Mouse (Mus musculus) stomach, embryonic 16.5 days (tissue): Measurements from ENCODE around the gene Rab3d. TPM values are rescaled to one million over a fixed set of nuclear protein-coding genes. Genes with fewer than 3 reads are reported as not detected.

Experiments used
- ATAC-seq: fragments of 200-750 bp; cut with Nextera tagmentation; 2 replicates; pipeline ENCODE4 v1.8.0; 2017; ENCODE audit warnings: moderate number of reproducible peaks, moderate TSS enrichment; ENCODE audit not compliant: insufficient read depth, low FRiP score
- H3K27ac ChIP-seq: fragments of 300-500 bp; sonication (generic); 2 replicates; pipeline ENCODE4 v1.5.1; 2014; ENCODE audit warnings: low read length
- H3K27me3 ChIP-seq: fragments of 300-500 bp; sonication (generic); 2 replicates; pipeline ENCODE4 v1.6.1; 2014; ENCODE audit warnings: low read length, control low read depth, mixed read lengths; ENCODE audit not compliant: control insufficient read depth, insufficient read depth
- H3K36me3 ChIP-seq: fragments of 300-500 bp; sonication (generic); 2 replicates; pipeline ENCODE4 v1.6.1; 2014; ENCODE audit warnings: low read length; ENCODE audit not compliant: control insufficient read depth, insufficient read depth
- H3K4me1 ChIP-seq: fragments of 300-500 bp; sonication (generic); 2 replicates; pipeline ENCODE4 v1.6.1; 2014; ENCODE audit warnings: low read length, control low read depth, mixed read lengths; ENCODE audit not compliant: control insufficient read depth, insufficient read depth
- H3K4me2 ChIP-seq: fragments of 300-500 bp; sonication (generic); 2 replicates; pipeline ENCODE4 v1.6.1; 2014; ENCODE audit warnings: low read depth, low read length, mixed read lengths
- H3K4me3 ChIP-seq: fragments of 300-500 bp; sonication (generic); replicated peaks from 2 replicates; pipeline ENCODE4 v1.5.1; 2014; ENCODE audit warnings: mild to moderate bottlenecking, low read length
- H3K9ac ChIP-seq: fragments of 300-500 bp; sonication (generic); 2 replicates; pipeline ENCODE4 v1.6.1; 2014; ENCODE audit warnings: low read length
- H3K9me3 ChIP-seq: fragments of 300-500 bp; sonication (generic); replicated peaks from 2 replicates; pipeline ENCODE4 v1.6.1; 2016; ENCODE audit warnings: low read length, control low read depth; ENCODE audit not compliant: control insufficient read depth
- WGBS: fragments of 180-500 bp; shearing (Covaris S2); extraction: QIAGEN DNeasy Blood & Tissue Kit; methylation state at CpG from one replicate; pipeline ENCODE4 v1.1.7; 2014; 5-methylcytosine and 5-hydroxymethylcytosine counted together
- polyA plus RNA-seq: library from polyadenylated mRNA; unstranded; fragments of >200 nt; fragmentation: Nextera tagmentation; extraction: Ambion mirVana; gene quantifications from 2 replicates; pipeline ENCODE4 v1.2.1, GENCODE M21; 2015

The Rab3d gene
- polyA plus RNA-seq, 1 experiment from 2014 or later: 106 TPM

DNA sequence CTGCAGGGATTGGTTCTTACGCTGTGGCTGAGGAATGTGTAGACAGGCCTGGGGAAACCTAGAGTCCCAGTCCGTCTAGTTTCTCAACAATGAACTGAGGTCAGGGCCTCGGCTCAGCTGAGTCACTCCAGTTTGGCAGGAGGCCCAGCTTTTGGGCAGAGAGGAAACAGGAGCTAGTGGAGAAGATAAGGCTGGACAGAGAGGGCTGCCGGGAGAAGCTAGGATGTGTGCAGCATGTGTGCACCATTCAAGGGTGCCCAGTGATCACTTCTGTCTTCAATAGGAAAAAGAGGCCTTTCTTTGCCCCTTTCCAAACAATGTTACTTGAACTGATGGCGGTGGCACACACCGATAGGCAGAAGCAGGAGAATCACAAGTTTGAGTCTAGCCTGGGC lies 6.1 kb upstream of the Rab3d start:
- Histone ChIP-seq H3K9ac (no peak overlapping the region), H3K4me3 (no peak overlapping the region), H3K9me3 (no peaks in the 10 kb centered on the region), H3K27me3 (no peaks in the 10 kb centered on the region), H3K4me1 (peaks cover 28% of the 10 kb centered on the region), H3K4me2 (no peak overlapping the region), H3K36me3 (no peaks in the 10 kb centered on the region), H3K27ac (peak overlapping the region; percentile 88)
- WGBS: 31% methylated on average over 6 of the region's 6 CpGs
- ATAC-seq: peak; percentile 84

DNA sequence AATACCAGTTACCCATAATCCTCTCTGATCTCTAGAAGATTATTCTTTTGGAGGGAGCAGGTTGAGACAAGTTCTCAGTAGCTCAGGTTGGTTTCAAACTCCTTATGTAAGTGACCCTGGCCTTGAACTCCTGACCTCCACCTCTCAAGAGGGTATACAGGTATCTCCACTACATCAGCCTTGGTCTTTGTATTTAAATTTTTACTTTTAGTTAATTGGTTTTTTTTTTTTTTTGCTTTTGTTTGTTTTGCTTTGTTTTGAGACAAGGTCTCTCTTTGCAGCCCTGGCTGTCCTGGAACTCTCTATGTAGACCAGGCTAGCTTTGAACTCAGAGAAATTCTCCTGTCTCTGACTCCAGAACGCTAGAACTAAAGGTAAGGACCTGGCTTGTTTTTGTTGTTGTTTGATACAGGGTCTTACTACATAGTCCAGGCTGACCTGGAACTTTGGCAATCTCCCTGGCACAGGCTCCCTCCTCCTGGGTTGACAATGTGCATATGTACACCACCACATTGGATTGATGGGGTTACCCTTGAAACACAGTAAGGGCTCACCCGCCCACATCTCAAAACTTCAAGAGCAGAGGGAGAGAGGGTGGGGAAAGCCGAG lies 5.6 kb upstream of the Rab3d start:
- 29% methylated on average over 3 of the region's 3 CpGs for WGBS
- no peak for ATAC-seq
- Histone ChIP-seq H3K9me3 (no peaks in the 10 kb centered on the region), H3K4me1 (peaks cover 28% of the 10 kb centered on the region), H3K36me3 (no peaks in the 10 kb centered on the region), H3K27ac (peak overlapping the region; percentile 88), H3K27me3 (no peaks in the 10 kb centered on the region), H3K4me3 (no peak overlapping the region), H3K9ac (no peak overlapping the region; the same call in 1 of the 2 replicates), H3K4me2 (no peak overlapping the region)

GRCm38 (mm10) chr9:21923036-21923435 lies 5.0 kb upstream of the Rab3d start:
- peak overlapping the region; percentile 88 for H3K27ac ChIP-seq

DNA sequence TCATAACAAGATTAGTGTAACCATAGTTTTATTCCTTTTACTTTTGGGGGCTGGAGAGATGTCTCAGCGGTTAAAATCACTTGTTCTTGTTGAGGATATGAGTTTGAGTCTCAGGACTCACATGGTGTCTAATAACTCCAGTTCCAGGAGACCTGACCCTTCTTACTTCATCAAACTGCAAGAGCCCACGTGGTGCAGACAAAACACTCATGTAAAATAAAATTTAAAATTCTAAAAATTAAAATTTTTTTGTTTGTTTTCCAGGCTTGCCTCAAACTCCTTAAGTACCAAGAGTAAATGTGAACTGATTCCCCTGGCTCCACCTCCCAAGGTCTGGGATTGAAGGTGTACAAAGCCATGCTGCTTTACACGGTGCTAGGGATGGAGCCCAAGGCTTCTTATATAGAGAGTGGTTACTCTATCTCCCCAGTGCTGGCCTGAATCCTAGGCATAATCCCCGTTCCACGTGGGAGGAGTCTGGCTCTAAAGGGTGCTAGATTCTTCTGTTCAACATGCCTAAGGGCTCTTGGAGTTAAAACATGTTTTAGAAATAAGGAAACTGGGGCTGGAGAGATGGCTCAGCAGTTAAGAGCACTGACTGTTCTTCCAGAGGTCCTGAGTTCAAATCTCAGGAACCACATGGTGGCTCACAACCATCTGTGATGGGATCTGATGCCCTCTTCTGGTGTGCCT lies 846 bp upstream of the Rab3d start:
- Histone ChIP-seq H3K36me3 (no peaks in the 10 kb centered on the region), H3K27ac (peak overlapping the region; percentile 58), H3K4me1 (peaks cover 7% of the 10 kb centered on the region), H3K9ac (no peak overlapping the region), H3K4me2 (peak overlapping the region; percentile 91), H3K9me3 (no peaks in the 10 kb centered on the region), H3K27me3 (no peaks in the 10 kb centered on the region), H3K4me3 (peak overlapping the region; percentile 79)
- ATAC-seq: no peak
- WGBS: 20% methylated on average over 5 of the region's 5 CpGs

More at GRCm38 (mm10) chr9:21923036-21923435, 5.0 kb upstream of the Rab3d start:
- no peaks in the 10 kb centered on the region for H3K36me3 ChIP-seq
- 92% methylated on average over 4 of the region's 4 CpGs for whole genome bisulfite sequencing
- H3K4me3 ChIP-seq: no peak overlapping the region
- H3K4me1 ChIP-seq: peaks cover 28% of the 10 kb centered on the region
- no peak overlapping the region for H3K9ac ChIP-seq
- no peak overlapping the region for H3K4me2 ChIP-seq
- H3K9me3 ChIP-seq: no peaks in the 10 kb centered on the region
- ATAC-seq: no peak
- H3K27me3 ChIP-seq: no peaks in the 10 kb centered on the region

- H3K4me3 ChIP-seq: peak overlapping the region; percentile 79
- peak overlapping the region; percentile 91 for H3K4me2 ChIP-seq
- H3K27me3 ChIP-seq: no peaks in the 10 kb centered on the region
- no peaks in the 10 kb centered on the region for H3K9me3 ChIP-seq
- ATAC-seq: peak; percentile 54
- WGBS: 1% methylated on average over 35 of the region's 35 CpGs
- no peaks in the 10 kb centered on the region for H3K36me3 ChIP-seq
- no peaks in the 10 kb centered on the region for H3K4me1 ChIP-seq
- H3K9ac ChIP-seq: peak overlapping the region; percentile 88
- peak overlapping the region; percentile 97 for H3K27ac ChIP-seq
Measured at GRCm38 (mm10) chr9:21917493-21918034, 428 bp downstream of the Rab3d start.

GRCm38 (mm10) chr9:21916851-21917492 lies 1.0 kb downstream of the Rab3d start:
- peak overlapping the region; percentile 79 for H3K4me3 ChIP-seq
- no peaks in the 10 kb centered on the region for H3K9me3 ChIP-seq
- H3K9ac ChIP-seq: peak overlapping the region; percentile 88; the same call in 1 of the 2 replicates
- H3K27me3 ChIP-seq: no peaks in the 10 kb centered on the region
- peak overlapping the region; percentile 97 for H3K27ac ChIP-seq
- H3K4me1 ChIP-seq: no peaks in the 10 kb centered on the region
- H3K4me2 ChIP-seq: peak overlapping the region; percentile 91
- H3K36me3 ChIP-seq: no peaks in the 10 kb centered on the region
- ATAC-seq: no peak
- 54% methylated on average over 3 of the region's 3 CpGs for WGBS

- Histone ChIP-seq H3K36me3 (no peaks in the 10 kb centered on the region), H3K4me1 (no peaks in the 10 kb centered on the region), H3K27me3 (no peaks in the 10 kb centered on the region; the same call in 1 of the 2 replicates), H3K4me3 (no peak overlapping the region), H3K9me3 (no peaks in the 10 kb centered on the region), H3K4me2 (no peak overlapping the region), H3K27ac (no peak overlapping the region), H3K9ac (no peak overlapping the region)
- no peak for ATAC-seq
- WGBS: 73% methylated on average over 10 of the region's 10 CpGs
Measured at GRCm38 (mm10) chr9:21909474-21910223, 8.3 kb downstream of the Rab3d start.

GRCm38 (mm10) chr9:21908216-21908615 lies 9.8 kb downstream of the Rab3d start:
- 74% methylated on average over 11 of the region's 11 CpGs for WGBS
- H3K9ac ChIP-seq: no peak overlapping the region
- ATAC-seq: no peak
- no peaks in the 10 kb centered on the region for H3K4me1 ChIP-seq
- no peak overlapping the region for H3K4me2 ChIP-seq
- no peaks in the 10 kb centered on the region for H3K9me3 ChIP-seq
- no peak overlapping the region for H3K4me3 ChIP-seq
- H3K36me3 ChIP-seq: no peaks in the 10 kb centered on the region
- no peak overlapping the region for H3K27ac ChIP-seq
- H3K27me3 ChIP-seq: no peaks in the 10 kb centered on the region; the same call in 1 of the 2 replicates
